Mouse (Mus musculus) yolk sac, embryonic 10.5 days (tissue): ENCODE data around the gene Zbtb18.

Experiments
- DNase-seq: peaks from one replicate; pipeline ENCODE4 v3.0.0-alpha.2; 2017; ENCODE audit warnings: low spot score

Zbtb18 gene

DNA sequence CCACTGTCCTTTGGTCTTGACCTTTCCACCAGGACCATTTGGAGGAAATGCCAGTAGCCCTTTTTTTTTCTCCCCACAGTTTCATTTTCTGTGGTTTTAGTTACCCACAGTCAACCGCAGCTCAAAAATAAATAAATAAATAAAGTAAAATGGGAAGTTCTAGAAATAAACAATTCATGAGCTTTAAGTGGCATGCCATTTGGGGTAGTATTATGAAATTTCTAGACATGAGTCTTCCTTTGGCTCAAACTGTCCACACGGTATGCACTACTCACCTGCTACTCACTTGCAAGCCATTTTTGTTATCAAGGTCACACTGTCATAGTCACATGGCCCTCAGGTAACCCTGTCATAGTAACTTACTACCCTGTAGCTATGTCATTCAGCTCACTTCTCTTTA, 41.5 kb downstream of the Zbtb18 start:
- DNase-seq, result no peak

DNA sequence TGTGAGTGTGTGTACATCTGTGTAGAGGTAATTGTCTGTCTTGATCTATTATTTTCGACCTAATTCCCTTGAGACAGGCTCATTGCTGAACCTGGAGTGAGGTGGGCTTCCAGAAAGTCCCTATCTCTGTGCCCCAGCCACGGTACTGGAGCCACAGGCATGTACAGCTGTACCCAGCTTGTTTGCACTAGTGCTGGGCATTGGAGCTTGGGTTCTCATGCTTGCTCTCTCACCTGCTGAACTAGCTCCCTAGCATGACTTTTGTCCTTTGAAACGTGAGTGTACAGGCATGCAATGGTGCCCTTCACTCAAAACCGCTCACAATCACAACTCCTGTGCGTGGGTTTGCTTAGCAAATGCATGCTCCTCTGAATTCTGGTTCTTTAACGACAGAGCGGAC, 42.1 kb downstream of the Zbtb18 start:
- DNase-seq, result no peak

DNA sequence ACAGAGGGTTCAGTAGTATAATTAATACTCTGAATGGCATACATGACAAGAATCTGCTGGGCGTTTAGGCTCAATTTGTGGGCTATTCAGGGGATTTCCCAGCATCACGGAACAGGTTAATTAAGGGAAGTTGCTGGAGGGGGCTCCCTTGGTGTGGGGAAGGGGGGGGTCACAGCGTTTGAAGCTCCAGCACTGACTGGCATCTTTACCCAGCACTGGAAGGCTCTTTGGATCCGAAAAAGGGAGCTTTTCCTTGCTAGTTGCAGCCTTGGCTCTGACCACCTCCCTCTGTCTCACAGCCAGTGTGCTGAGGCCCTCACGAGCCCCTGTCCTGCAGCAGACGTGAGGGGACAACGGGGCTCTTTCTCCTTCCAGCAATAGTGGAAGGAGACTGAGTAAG, 42.5 kb downstream of the Zbtb18 start:
- DNase-seq, result no peak

DNA sequence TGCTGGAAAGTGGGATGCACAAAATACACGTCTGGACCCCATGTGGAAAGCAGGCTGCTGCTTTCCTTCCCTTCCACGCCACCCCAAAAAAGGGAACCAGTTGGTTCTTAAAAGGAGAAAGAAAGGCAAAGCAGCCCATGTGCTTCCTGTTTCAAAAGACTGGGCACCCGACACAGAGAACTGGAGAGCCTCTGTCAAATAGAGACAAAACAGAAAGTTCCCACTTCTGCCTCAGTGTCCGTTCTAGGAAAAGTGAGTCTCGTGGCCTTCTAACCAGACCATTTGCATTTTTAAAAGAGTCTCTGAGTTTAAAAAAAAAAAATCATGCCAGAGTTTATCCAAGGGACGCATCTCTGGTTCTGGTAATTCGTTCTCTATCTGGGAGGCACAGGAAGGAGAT, 47.7 kb downstream of the Zbtb18 start:
- DNase-seq, result no peak

DNA sequence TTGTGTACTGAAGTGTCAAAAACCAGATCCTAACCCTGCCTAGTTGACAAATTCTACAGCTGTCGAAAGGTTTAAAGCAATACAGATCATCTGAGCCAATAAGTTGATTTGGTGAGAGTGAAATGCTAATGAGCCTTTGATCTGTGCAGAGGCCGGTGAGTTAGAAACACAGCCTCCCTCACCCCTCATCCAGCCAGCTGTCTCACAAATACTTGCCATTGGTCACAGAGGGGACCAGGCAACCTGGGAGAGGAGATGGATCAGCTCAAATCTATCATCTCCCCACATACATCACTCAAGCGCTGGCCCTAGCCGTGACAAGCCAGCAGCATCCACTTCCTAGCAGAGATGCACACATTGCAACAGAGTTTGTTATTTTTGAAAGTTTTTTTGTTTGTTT, 48.7 kb downstream of the Zbtb18 start:
- no peak for DNase-seq

DNA sequence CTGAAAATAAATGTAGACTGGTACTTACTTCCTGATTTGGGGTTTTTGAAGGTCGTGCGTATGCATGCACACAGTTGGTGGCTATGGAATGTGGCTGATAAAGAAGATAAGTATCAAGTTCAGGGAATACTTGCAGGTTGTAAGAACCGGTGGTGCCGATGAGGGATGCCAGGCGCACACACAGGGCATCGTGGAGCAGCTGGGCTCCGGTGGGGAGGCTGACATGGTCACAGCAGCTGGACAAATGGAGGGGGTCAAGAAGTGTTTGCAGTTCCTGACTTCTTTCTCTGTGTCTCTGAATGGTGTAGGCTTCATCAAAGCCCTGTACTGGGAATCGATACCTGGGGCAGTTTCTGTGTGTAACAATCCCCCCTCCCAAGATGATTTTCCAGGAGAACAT, 49.1 kb downstream of the Zbtb18 start:
- DNase-seq, result no peak

DNA sequence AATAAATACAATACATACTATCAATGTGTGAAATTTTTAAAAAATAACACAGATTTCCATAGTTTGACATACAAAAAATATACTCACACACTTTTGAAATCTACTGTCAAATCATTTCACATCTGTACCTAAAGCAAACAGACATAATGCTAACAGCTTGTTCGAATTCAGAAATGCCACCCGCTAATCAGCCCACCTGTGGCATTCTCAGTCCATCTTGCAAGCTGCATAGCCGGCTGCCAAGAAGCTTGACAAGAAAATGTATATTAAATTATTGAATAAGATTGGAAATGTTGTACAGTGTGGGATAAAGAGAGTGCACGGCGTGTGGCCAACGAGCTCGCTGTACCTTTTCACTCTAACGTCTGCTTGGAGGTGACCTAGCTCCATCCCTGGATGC, 52.2 kb downstream of the Zbtb18 start:
- DNase-seq, result no peak

DNA sequence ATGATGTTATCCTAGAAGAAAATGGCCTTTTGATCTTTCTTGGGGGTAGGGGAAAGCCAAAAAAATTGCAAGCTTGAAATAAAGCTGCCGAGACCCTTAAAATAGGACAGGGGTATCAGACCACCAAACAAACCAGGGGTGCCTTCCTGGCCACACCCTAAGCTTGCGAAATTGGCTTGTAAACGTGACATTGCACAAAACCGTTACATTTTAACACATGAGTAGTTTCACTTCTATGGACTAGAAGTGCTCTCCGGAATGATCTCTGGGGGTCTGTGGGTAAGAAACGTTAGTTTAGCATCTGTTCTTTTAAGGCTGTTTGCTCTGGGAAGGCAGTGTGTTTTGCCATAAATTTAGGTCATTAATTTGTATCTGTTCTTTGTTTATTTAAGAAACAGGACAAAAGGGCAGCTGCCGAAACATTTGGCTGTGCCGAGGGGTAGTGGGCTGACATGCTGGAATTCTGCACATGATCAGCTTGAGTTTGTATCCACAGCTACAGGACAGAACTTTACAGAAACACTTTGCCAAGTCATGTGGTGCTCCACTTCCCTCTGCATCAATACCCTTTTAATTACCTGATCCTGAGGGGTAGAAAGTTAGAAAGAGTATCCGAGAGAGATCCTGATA, 52.9 kb downstream of the Zbtb18 start:
- DNase-seq, result no peak
